Mouse (Mus musculus): Measurements from ENCODE around the gene Gm45062.

DNA sequence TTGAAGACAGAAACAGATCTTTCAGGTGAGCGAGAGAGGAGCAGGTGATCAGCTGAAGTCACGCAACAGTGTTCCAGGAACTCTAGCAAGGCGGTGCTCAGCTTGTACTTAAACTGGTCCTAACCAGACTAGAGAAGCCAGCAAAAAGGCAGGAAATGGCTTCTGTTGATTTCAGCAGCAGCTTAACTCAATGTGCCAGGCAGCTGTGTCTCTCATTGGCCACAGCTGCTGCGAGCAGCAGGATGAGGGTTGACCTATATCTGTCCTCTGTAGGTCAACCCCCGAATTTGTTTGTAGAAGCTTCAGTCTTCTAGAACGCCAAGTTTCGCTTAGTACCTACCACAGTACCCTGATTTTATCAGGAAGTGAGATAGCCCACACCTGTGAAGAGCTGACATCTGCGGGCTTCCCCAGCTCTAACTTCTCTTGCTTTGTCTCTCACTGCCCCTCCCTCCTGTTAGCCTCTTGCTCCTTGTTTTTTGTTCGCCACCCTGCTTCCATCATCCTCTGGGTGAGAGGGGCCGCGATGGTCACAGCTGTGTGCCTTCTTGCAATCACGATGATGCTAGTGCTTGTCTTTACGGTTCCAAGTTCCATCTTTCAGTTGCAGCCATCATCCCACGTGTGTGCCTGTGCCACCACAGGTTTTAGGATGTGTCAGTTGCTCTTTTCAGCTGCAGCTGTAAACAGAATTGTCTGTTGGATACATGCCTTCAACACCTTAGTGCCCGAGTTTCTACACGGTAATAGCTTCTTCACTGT lies 226.3 kb downstream of the Gm45062 start:
- TF ChIP-seq CTCF (IDR thresholded peaks at IDR 0.05; ENCODE audit: insufficient read depth, low read length) (no peak), POLR2A (IDR thresholded peaks at IDR 0.05; ENCODE audit: borderline replicate concordance, extremely low read depth, low read depth, low read length) (no peak)
